Mouse (Mus musculus) mouse trophoblast stem cell (cell line): ENCODE data around the gene Hoxb6.

Source experiments
- in situ Hi-C, 2 experiments: fragments of 300-500 bp; cut with MseI, MboI; formaldehyde crosslinking; loops; 2 replicates in 1 of 2; 3 replicates in 1 of 2; pipeline ENCODE4 v1.15.1; 2025

Hoxb6 gene

GRCm38 (mm10) chr11:96269869-96270268 is 22.4 kb upstream of the Hoxb6 start:
- in situ Hi-C loops = no loop called here

GRCm38 (mm10) chr11:96270996-96271540 is 21.2 kb upstream of the Hoxb6 start, which contains the start of gene Hoxb9:
TSS of gene Hoxb9 (plus strand) at chr11:96271457.
- in situ Hi-C loops = no loop called here

GRCm38 (mm10) chr11:96271541-96272011 is 20.7 kb upstream of the Hoxb6 start:
- in situ Hi-C loops = no loop called here

GRCm38 (mm10) chr11:96272024-96272921 is 20.0 kb upstream of the Hoxb6 start:
- in situ Hi-C loops = no loop called here

GRCm38 (mm10) chr11:96274428-96274827 is 17.8 kb upstream of the Hoxb6 start:
- in situ Hi-C loops = no loop called here

GRCm38 (mm10) chr11:96275896-96276295 is 16.4 kb upstream of the Hoxb6 start:
- in situ Hi-C loops = no loop called here

- in situ Hi-C loops = no loop called here
Measured at GRCm38 (mm10) chr11:96277151-96278044, 14.9 kb upstream of the Hoxb6 start.

GRCm38 (mm10) chr11:96278324-96278723 is 14.0 kb upstream of the Hoxb6 start:
- in situ Hi-C loops = no loop called here

- in situ Hi-C loops = no loop called here
Measured at GRCm38 (mm10) chr11:96278773-96279172, 13.5 kb upstream of the Hoxb6 start.

GRCm38 (mm10) chr11:96279421-96280233 is 12.6 kb upstream of the Hoxb6 start:
- in situ Hi-C loops = no loop called here

- in situ Hi-C loops = no loop called here
Measured at GRCm38 (mm10) chr11:96280399-96281378, 11.6 kb upstream of the Hoxb6 start.

GRCm38 (mm10) chr11:96281396-96281795 is 10.9 kb upstream of the Hoxb6 start:
- in situ Hi-C loops = no loop called here

- in situ Hi-C loops = no loop called here
Measured at GRCm38 (mm10) chr11:96281855-96282570, 10.3 kb upstream of the Hoxb6 start, which contains the start of gene Hoxb8. TSS of gene Hoxb8 (plus strand) at chr11:96281905.

- in situ Hi-C loops = no loop called here
Measured at GRCm38 (mm10) chr11:96282795-96283430, 9.4 kb upstream of the Hoxb6 start.

GRCm38 (mm10) chr11:96284041-96284749 is 8.1 kb upstream of the Hoxb6 start:
- in situ Hi-C loops = no loop called here

GRCm38 (mm10) chr11:96284774-96285734 is 7.2 kb upstream of the Hoxb6 start:
- in situ Hi-C loops = no loop called here
